Mouse (Mus musculus) limb, embryonic 11.5 days (tissue): ENCODE results near the gene Cry2. TPM values are rescaled to one million over a fixed set of nuclear protein-coding genes. Genes with fewer than 3 reads are reported as not detected.

Source experiments
- ATAC-seq: fragments of 200-750 bp; cut with Nextera tagmentation; 2 replicates; pipeline ENCODE4 v1.8.0; 2017; ENCODE audit warnings: low read depth; ENCODE audit not compliant: insufficient number of reproducible peaks, low FRiP score, low TSS enrichment
- DNase-seq: peaks from one replicate; pipeline ENCODE4 v3.0.0-alpha.2; 2015; ENCODE audit warnings: low spot score
- H3K27ac ChIP-seq: fragments of 300-500 bp; sonication (generic); replicated peaks from 2 replicates; pipeline ENCODE4 v1.5.1; 2014; ENCODE audit warnings: low read depth, mild to moderate bottlenecking, low read length
- H3K27me3 ChIP-seq: fragments of 300-500 bp; sonication (generic); 2 replicates; pipeline ENCODE4 v1.6.1; 2014; ENCODE audit warnings: mild to moderate bottlenecking, low read length, mixed read lengths; ENCODE audit not compliant: control insufficient read depth, insufficient read depth
- H3K36me3 ChIP-seq: fragments of 300-500 bp; sonication (generic); 2 replicates; pipeline ENCODE4 v1.6.1; 2014; ENCODE audit warnings: mild to moderate bottlenecking, low read length, moderate library complexity, mixed read lengths; ENCODE audit not compliant: control insufficient read depth, insufficient read depth
- H3K4me1 ChIP-seq: fragments of 300-500 bp; sonication (generic); 2 replicates; pipeline ENCODE4 v1.6.1; 2014; ENCODE audit warnings: low read length, mixed read lengths; ENCODE audit not compliant: control insufficient read depth, insufficient read depth
- H3K4me2 ChIP-seq: fragments of 300-500 bp; sonication (generic); 2 replicates; pipeline ENCODE4 v1.6.1; 2014; ENCODE audit warnings: low read depth, mild to moderate bottlenecking, moderate library complexity; ENCODE audit not compliant: severe bottlenecking
- H3K4me3 ChIP-seq: fragments of 300-500 bp; sonication (generic); 2 replicates; pipeline ENCODE4 v1.5.1; 2014; ENCODE audit warnings: low read depth, low read length
- H3K9ac ChIP-seq: fragments of 300-500 bp; sonication (generic); 2 replicates; pipeline ENCODE4 v1.6.1; 2014; ENCODE audit warnings: mild to moderate bottlenecking, low read length
- H3K9me3 ChIP-seq: fragments of 300-500 bp; sonication (generic); 2 replicates; pipeline ENCODE4 v1.6.1; 2016; ENCODE audit warnings: low read length; ENCODE audit not compliant: control insufficient read depth
- WGBS: fragments of 180-500 bp; shearing (Covaris S2); extraction: QIAGEN DNeasy Blood & Tissue Kit; methylation state at CpG from one replicate; pipeline ENCODE4 v1.1.7; 2014; 5-methylcytosine and 5-hydroxymethylcytosine counted together
- polyA plus RNA-seq: library from polyadenylated mRNA; unstranded; fragments of >200 nt; fragmentation: Nextera tagmentation; extraction: Ambion mirVana; gene quantifications from 2 replicates; pipeline ENCODE4 v1.2.1, GENCODE M21; 2014

Gene Cry2
- polyA plus RNA-seq, 1 experiment from 2014 or later: 18.0 TPM

- H3K4me1 ChIP-seq: no peaks in the 10 kb centered on the region
- DNase-seq: no peak
- no peaks in the 10 kb centered on the region for H3K36me3 ChIP-seq
- H3K4me3 ChIP-seq: no peak overlapping the region
- WGBS: 84% methylated on average over 12 of the region's 12 CpGs
- no peak overlapping the region for H3K4me2 ChIP-seq
- no peaks in the 10 kb centered on the region for H3K27me3 ChIP-seq
- H3K9me3 ChIP-seq: no peaks in the 10 kb centered on the region
- no peak for ATAC-seq
- no peak overlapping the region for H3K27ac ChIP-seq
- no peak overlapping the region for H3K9ac ChIP-seq
These were observed 38.2 kb upstream of the Cry2 start for GRCm38 (mm10) chr2:92471886-92472670.

DNA sequence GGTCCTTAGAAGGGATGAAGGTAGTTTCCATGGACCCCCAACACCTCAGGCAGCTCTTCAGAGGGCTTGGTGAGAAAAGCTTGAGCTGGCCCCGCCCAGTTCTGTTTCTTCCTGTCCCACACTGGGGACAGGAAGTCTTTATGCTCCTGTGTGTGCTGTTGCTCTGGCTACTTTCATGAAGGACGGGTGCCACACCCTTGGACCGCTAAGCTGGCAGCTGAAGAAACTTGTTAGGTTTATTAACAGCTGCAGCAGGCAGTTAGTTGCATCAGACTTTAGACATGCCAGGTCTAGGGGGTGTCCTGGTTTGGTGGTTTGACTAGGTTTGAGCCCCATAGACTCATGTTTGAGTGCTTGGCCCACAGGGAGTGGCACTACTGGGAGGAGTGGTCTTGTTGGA is 30.8 kb upstream of the Cry2 start:
- Histone ChIP-seq H3K27ac (no peak overlapping the region), H3K4me2 (no peak overlapping the region), H3K4me3 (no peak overlapping the region), H3K9me3 (no peaks in the 10 kb centered on the region), H3K4me1 (no peaks in the 10 kb centered on the region), H3K27me3 (peaks cover 17% of the 10 kb centered on the region), H3K36me3 (no peaks in the 10 kb centered on the region), H3K9ac (no peak overlapping the region)
- DNase-seq (no peak), ATAC-seq (no peak)
- 79% methylated on average over 3 of the region's 3 CpGs for WGBS

GRCm38 (mm10) chr2:92461215-92461614 is 27.4 kb upstream of the Cry2 start:
- peaks cover 9% of the 10 kb centered on the region for H3K4me1 ChIP-seq
- no peak overlapping the region for H3K4me3 ChIP-seq
- no peak overlapping the region for H3K27ac ChIP-seq
- DNase-seq (no peak), ATAC-seq (no peak)
- peaks cover 17% of the 10 kb centered on the region for H3K27me3 ChIP-seq
- no peaks in the 10 kb centered on the region for H3K9me3 ChIP-seq
- no peaks in the 10 kb centered on the region for H3K36me3 ChIP-seq
- no peak overlapping the region for H3K4me2 ChIP-seq
- WGBS: 79% methylated on average over 1 of the region's 1 CpGs
- no peak overlapping the region for H3K9ac ChIP-seq

DNA sequence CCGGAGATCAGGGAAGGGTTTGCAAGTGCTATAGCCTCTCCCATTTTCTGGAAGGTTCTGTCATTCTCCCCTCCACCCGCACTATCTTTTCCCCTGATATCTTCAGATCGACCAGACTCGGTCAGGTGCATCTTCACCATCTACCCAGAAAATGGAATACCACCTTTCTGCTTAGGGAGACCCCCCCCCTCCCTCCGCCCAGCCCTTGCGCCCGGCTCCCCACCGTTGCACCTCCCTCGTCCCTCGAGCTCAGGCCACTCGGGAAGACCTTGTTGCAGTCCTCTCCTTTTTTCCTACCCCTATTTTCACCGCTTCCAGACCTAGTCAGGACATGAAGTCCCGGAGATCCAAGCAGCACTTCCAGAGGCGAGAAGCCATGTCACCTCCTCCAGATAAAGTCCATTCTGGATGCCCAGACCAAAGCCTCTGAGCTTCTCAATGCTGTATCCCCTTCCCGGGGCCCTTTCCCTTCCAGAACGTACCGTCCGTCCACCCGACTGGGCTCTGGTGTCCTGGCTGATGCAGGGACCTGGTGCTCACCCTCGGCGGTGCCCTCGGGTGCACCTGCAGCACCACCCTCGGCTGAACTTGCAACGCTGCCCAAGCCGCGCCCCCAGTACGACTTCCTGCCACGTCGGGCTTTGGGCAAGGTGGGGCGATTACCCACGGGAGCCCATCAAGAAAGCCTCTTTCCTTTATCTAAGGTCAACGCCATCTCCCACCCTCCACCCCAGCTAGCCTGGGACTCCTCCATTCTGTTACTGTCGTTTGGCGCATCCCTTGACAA is 26.3 kb upstream of the Cry2 start, which contains the start of gene Slc35c1:
Gene Slc35c1, minus strand, starts transcription at position 618 of the 787 bp plus-strand sequence.
- Histone ChIP-seq H3K4me1 (peaks cover 9% of the 10 kb centered on the region), H3K36me3 (no peaks in the 10 kb centered on the region), H3K27me3 (peaks cover 17% of the 10 kb centered on the region), H3K9ac (peak within 1 kb of the TSS; percentile 69), H3K27ac (no peak within 1 kb of the TSS), H3K9me3 (no peaks in the 10 kb centered on the region), H3K4me3 (peak within 1 kb of the TSS; percentile 81), H3K4me2 (peak within 1 kb of the TSS; percentile 95)
- WGBS: 1% methylated on average over 34 of the region's 34 CpGs
- DNase-seq (peak; percentile 41), ATAC-seq (0 out of 2 replicates have a peak, but pooled peaks have one; percentile 3)

- Histone ChIP-seq H3K4me2 (peak overlapping the region; percentile 95), H3K4me1 (peaks cover 9% of the 10 kb centered on the region), H3K4me3 (peak overlapping the region; percentile 81), H3K27ac (no peak overlapping the region), H3K36me3 (no peaks in the 10 kb centered on the region; the same call in 1 of the 2 replicates), H3K9me3 (no peaks in the 10 kb centered on the region), H3K27me3 (peaks cover 17% of the 10 kb centered on the region), H3K9ac (peak overlapping the region; percentile 69)
- WGBS: 1% methylated on average over 55 of the region's 55 CpGs
- peak; percentile 64 for ATAC-seq
- DNase-seq: peak; percentile 84
These were observed 25.5 kb upstream of the Cry2 start for GRCm38 (mm10) chr2:92459141-92459920.

GRCm38 (mm10) chr2:92458481-92458880 is 24.6 kb upstream of the Cry2 start:
- Histone ChIP-seq H3K27ac (no peak overlapping the region), H3K9ac (peak overlapping the region; percentile 69; the same call in 1 of the 2 replicates)
- WGBS: 63% methylated on average over 13 of the region's 13 CpGs

DNA sequence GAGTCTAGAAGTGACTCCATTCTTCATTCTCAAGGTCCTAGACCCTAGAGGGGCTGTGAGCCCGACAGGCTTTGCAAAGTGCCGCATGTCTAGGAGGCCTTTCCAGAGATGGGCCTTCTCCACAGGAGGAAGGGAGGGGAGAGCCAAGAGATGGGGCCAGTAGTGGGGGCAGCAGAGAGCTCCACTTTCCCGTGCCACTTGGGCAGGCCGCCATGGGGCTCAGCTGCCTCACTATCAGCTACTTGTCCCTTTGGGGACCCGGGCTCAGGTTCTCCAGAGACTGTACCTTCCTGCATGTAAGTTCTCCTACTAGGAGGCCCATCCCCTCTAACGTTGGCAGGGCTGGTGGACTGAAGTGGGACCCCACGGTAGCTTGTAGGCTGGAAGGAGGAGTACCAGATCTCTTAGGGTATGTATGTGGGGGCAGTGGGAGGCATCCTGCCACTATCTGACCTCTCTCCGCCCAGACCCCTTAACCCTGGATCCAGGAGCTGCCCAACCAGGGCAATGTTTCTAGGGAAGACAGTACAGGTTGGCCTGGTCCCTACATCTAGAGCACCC is 23.2 kb upstream of the Cry2 start:
- H3K9me3 ChIP-seq: no peaks in the 10 kb centered on the region
- WGBS: 71% methylated on average over 8 of the region's 8 CpGs

More at GRCm38 (mm10) chr2:92458481-92458880, 24.6 kb upstream of the Cry2 start:
- H3K36me3 ChIP-seq: no peaks in the 10 kb centered on the region; the same call in 1 of the 2 replicates
- H3K27me3 ChIP-seq: peaks cover 17% of the 10 kb centered on the region
- ATAC-seq (no peak), DNase-seq (no peak)
- H3K4me1 ChIP-seq: peaks cover 9% of the 10 kb centered on the region
- peak overlapping the region; percentile 81 for H3K4me3 ChIP-seq
- H3K9me3 ChIP-seq: no peaks in the 10 kb centered on the region
- H3K4me2 ChIP-seq: peak overlapping the region; percentile 95

More for the DNA sequence above, 23.2 kb upstream of the Cry2 start:
- no peaks in the 10 kb centered on the region; the same call in 1 of the 2 replicates for H3K36me3 ChIP-seq
- H3K9ac ChIP-seq: no peak overlapping the region
- no peak overlapping the region for H3K4me3 ChIP-seq
- ATAC-seq (no peak), DNase-seq (no peak)
- peaks cover 9% of the 10 kb centered on the region for H3K4me1 ChIP-seq
- H3K4me2 ChIP-seq: no peak overlapping the region
- H3K27ac ChIP-seq: no peak overlapping the region
- peaks cover 17% of the 10 kb centered on the region for H3K27me3 ChIP-seq
